Mouse (Mus musculus) lung, adult 10 weeks (tissue): ENCODE data around the gene Setx. TPM values are rescaled to one million over a fixed set of nuclear protein-coding genes. Genes with fewer than 3 reads are reported as not detected.

ENCODE experiments used
- polyA plus RNA-seq: library from polyadenylated mRNA; stranded (reverse); fragments of 350-450 nt; fragmentation: Illumina TruSeq; extraction: RNeasy Lipid Tissue Mini Kit (QIAGEN cat#74804); gene quantifications from one replicate; pipeline ENCODE4 v1.2.3, GENCODE M21; 2014; ENCODE audit warnings: low read depth, low replicate concordance; ENCODE audit not compliant: insufficient read depth

The Setx gene
- polyA plus RNA-seq, result 5.6 TPM

DNA sequence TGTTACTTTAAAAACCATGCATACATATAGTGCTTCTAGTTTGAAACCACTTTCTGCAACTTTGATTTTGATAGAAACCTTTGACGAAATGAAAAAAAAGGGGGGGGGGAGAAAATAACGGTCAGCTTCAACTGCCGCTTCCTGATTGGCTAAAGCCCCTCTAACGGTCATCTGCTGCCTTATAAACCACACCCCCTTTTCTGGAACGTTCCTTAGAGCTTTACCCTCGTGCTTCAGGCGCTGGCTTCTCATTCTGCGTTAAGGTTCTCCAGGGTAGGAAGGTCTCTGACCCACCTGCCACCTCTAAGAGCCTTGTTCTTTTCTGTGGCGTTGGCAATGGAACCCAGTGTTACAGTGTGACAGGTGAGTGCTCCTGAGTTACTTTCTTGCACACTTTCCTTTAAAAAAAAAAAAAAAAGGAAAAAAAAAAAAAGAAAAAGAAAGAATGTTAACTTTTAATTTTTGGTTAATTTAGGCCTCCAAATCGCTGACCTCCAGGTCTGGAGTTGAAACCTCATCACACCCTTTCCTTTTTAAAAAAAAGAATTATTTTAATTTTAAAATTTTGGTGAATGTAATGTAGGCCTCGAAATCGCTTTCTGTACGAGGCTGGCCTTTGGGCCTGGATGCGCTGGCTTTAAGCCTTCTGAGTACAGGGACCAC, at the start of gene Setx:
TSS of gene Setx (plus strand) at position 275 of the 663 bp plus-strand sequence.

Other genes with a start within 250 kb of the Setx start
- not detected for gene Barhl1, start 207.5 kb upstream of the Setx start, polyA plus RNA-seq
- gene Cfap77, start 69.1 kb upstream of the Setx start, polyA plus RNA-seq, result 4.9 TPM
- gene Ttf1, start 63.9 kb upstream of the Setx start, polyA plus RNA-seq, result 6.1 TPM
- gene Ntng2, start 128.8 kb downstream of the Setx start, polyA plus RNA-seq, result 6.1 TPM
- gene Med27, start 222.6 kb downstream of the Setx start, polyA plus RNA-seq, result 24.4 TPM